Mouse (Mus musculus) lung, adult 2 months (tissue): ENCODE results near the gene Slc35e2.

ENCODE experiments used
- CTCF ChIP-seq: fragments of 200-500 bp; IDR thresholded peaks from 2 replicates; pipeline ENCODE4 v1.5.1; 2011; ENCODE audit warnings: mild to moderate bottlenecking, low read length, control low read depth; ENCODE audit not compliant: insufficient read depth
- POLR2A ChIP-seq: fragments of 200-500 bp; IDR thresholded peaks from 2 replicates; pipeline ENCODE4 v1.6.1; 2011; ENCODE audit warnings: low read depth, mild to moderate bottlenecking, control low read depth, low read length, borderline replicate concordance; ENCODE audit errors: extremely low read depth

DNA sequence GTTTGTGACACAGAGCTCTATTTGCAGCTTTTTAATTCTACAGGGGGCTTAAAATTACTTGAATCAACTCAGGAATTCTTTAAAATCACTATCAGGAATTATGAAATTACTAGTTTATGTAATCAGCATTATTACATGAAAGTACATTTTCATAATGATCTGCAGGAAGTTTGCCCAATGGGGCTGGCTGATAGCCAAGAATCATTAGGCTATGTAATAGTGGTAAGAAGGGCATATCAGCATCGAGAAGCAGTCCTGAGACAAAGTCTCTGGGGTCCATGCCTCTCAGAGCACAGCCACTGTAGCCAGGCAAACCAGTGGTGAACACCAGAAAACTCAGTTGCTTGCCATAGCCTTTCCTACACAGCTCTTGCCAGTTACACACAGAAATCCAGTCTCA is 7.4 kb upstream of the Slc35e2 start:
- no peak for TF ChIP-seq CTCF
- no peak for TF ChIP-seq POLR2A
